Mouse (Mus musculus) CH12.LX (cell line): Measurements from ENCODE around the gene Slc22a14. TPM values are rescaled to one million over a fixed set of nuclear protein-coding genes. Genes with fewer than 3 reads are reported as not detected.
A peak's percentile ranks its signal among the peaks of the same experiment; 100 is the strongest.

Experiments used
- DNase-seq: peaks from one replicate; pipeline ENCODE4 v3.0.0-alpha.2; 2013; ENCODE audit errors: extremely low read depth
- H3K27ac ChIP-seq: 2 replicates; pipeline ENCODE4 v1.5.1; 2012; ENCODE audit warnings: low read depth, mild to moderate bottlenecking, control low read depth, moderate library complexity; ENCODE audit not compliant: insufficient read depth
- H3K27me3 ChIP-seq: replicated peaks from 2 replicates; pipeline ENCODE3; 2012; ENCODE audit warnings: inconsistent platforms
- H3K36me3 ChIP-seq, 2 experiments: replicated peaks in 1 of 2; 2 replicates each; pipeline versions ENCODE3 to v1.6.1; 2012; ENCODE audit warnings: inconsistent platforms in 1 of 2, low read length in 1 of 2, mild to moderate bottlenecking in 1 of 2, mixed read lengths in 1 of 2, moderate library complexity in 1 of 2; ENCODE audit not compliant: control insufficient read depth in 1 of 2, insufficient read depth in 1 of 2
- H3K4me1 ChIP-seq, 2 experiments: 2 replicates each; pipeline ENCODE4 v1.6.1; 2012; ENCODE audit warnings: inconsistent platforms in 1 of 2, moderate library complexity in 1 of 2; ENCODE audit not compliant: insufficient read depth in 2 of 2, control insufficient read depth in 1 of 2
- H3K4me2 ChIP-seq: 2 replicates; pipeline ENCODE4 v1.6.1; 2012; ENCODE audit warnings: low read depth, mild to moderate bottlenecking, control low read depth; ENCODE audit not compliant: poor library complexity, insufficient read depth, severe bottlenecking
- H3K4me3 ChIP-seq, 3 experiments: fragments of 150-350 bp in 1 of 3; sonication (generic) in 1 of 3; replicated peaks in 1 of 3; 2 replicates each; pipeline versions ENCODE3 to v1.5.1; 2011 to 2012; ENCODE audit warnings: low read depth in 2 of 3, low read length in 2 of 3, mild to moderate bottlenecking in 2 of 3, moderate library complexity in 2 of 3, control low read depth in 1 of 3, improper control_type of control experiment in 1 of 3, inconsistent platforms in 1 of 3, mixed read lengths in 1 of 3; ENCODE audit not compliant: poor library complexity in 1 of 3
- H3K79me2 ChIP-seq: replicated peaks from 2 replicates; pipeline ENCODE4 v1.6.1; 2012; ENCODE audit warnings: mild to moderate bottlenecking, moderate library complexity; ENCODE audit not compliant: control insufficient read depth, poor library complexity, insufficient read depth, severe bottlenecking; ENCODE audit errors: extremely low read depth
- H3K9ac ChIP-seq: 2 replicates; pipeline ENCODE4 v1.6.1; 2012; ENCODE audit warnings: low read depth, mild to moderate bottlenecking, control low read depth, moderate library complexity; ENCODE audit not compliant: insufficient read depth
- H3K9me3 ChIP-seq: replicated peaks from 2 replicates; pipeline ENCODE3; 2012; ENCODE audit warnings: low read length, inconsistent platforms, mixed read lengths
- BHLHE40 ChIP-seq: IDR thresholded peaks from 2 replicates; pipeline ENCODE4 v1.6.1; 2011; ENCODE audit warnings: mild to moderate bottlenecking, low read depth, low read length, improper control_type of control experiment
- CHD1 ChIP-seq: IDR thresholded peaks from 2 replicates; pipeline ENCODE4 v1.6.1; 2012; ENCODE audit warnings: low read depth, low read length, improper control_type of control experiment, inconsistent platforms
- CHD2 ChIP-seq: IDR thresholded peaks from 2 replicates; pipeline ENCODE4 v1.6.1; 2011; ENCODE audit warnings: low read length, improper control_type of control experiment
- ELF1 ChIP-seq: IDR thresholded peaks from 2 replicates; pipeline ENCODE4 v1.6.1; 2014; ENCODE audit warnings: low read depth, mild to moderate bottlenecking, inconsistent platforms, low read length, improper control_type of control experiment
- EP300 ChIP-seq: IDR thresholded peaks from 2 replicates; pipeline ENCODE4 v1.6.1; 2011; ENCODE audit warnings: low read length, improper control_type of control experiment
- ETS1 ChIP-seq: conservative IDR thresholded peaks from 2 replicates; pipeline ENCODE4 v1.6.1; 2012; ENCODE audit warnings: low read depth, mild to moderate bottlenecking, inconsistent platforms, low read length, improper control_type of control experiment, moderate library complexity
- IRF4 ChIP-seq: IDR thresholded peaks from 2 replicates; pipeline ENCODE4 v1.6.1; 2014; ENCODE audit warnings: low read depth, mild to moderate bottlenecking, inconsistent platforms, low read length, improper control_type of control experiment
- JUND ChIP-seq: conservative IDR thresholded peaks from 2 replicates; pipeline ENCODE4 v1.6.1; 2011; ENCODE audit warnings: low read depth, low read length, improper control_type of control experiment
- KAT2A ChIP-seq: IDR thresholded peaks from 2 replicates; pipeline ENCODE4 v1.6.1; 2012; ENCODE audit warnings: low read length, improper control_type of control experiment, inconsistent platforms; ENCODE audit not compliant: insufficient replicate concordance
- MAX ChIP-seq: IDR thresholded peaks from 2 replicates; pipeline ENCODE4 v1.6.1; 2011; ENCODE audit warnings: low read length, improper control_type of control experiment
- MAZ ChIP-seq: IDR thresholded peaks from 2 replicates; pipeline ENCODE4 v1.6.1; 2012; ENCODE audit warnings: low read depth, mild to moderate bottlenecking, inconsistent platforms, low read length, improper control_type of control experiment, moderate library complexity
- MEF2A ChIP-seq: IDR thresholded peaks from 2 replicates; pipeline ENCODE4 v1.6.1; 2014; ENCODE audit warnings: low read depth, mild to moderate bottlenecking, inconsistent platforms, low read length, improper control_type of control experiment, borderline replicate concordance
- MXI1 ChIP-seq: IDR thresholded peaks from 2 replicates; pipeline ENCODE4 v1.6.1; 2011; ENCODE audit warnings: mild to moderate bottlenecking, low read depth, low read length, improper control_type of control experiment
- MYC ChIP-seq: IDR thresholded peaks from 2 replicates; pipeline ENCODE4 v1.6.1; 2011; ENCODE audit warnings: low read depth, mild to moderate bottlenecking, improper control_type of control experiment, low read length
- NELFE ChIP-seq: IDR thresholded peaks from 2 replicates; pipeline ENCODE4 v1.6.1; 2011; ENCODE audit warnings: low read depth, low read length, improper control_type of control experiment
- POLR2A ChIP-seq: IDR thresholded peaks from 2 replicates; pipeline ENCODE4 v1.6.1; 2011; ENCODE audit warnings: low read depth, mild to moderate bottlenecking, improper control_type of control experiment, low read length
- POLR2AphosphoS2 ChIP-seq: IDR thresholded peaks from 2 replicates; pipeline ENCODE4 v1.6.1; 2011; ENCODE audit warnings: low read depth, low read length, improper control_type of control experiment
- RAD21 ChIP-seq: IDR thresholded peaks from 2 replicates; pipeline ENCODE4 v1.6.1; 2011; ENCODE audit warnings: low read depth, mild to moderate bottlenecking, low read length, improper control_type of control experiment, moderate library complexity
- SIN3A ChIP-seq: IDR thresholded peaks from 2 replicates; pipeline ENCODE4 v1.6.1; 2012; ENCODE audit warnings: low read length, improper control_type of control experiment, inconsistent platforms
- TBP ChIP-seq: conservative IDR thresholded peaks from 2 replicates; pipeline ENCODE4 v1.6.1; 2011; ENCODE audit warnings: low read depth, low read length, improper control_type of control experiment
- TCF12 ChIP-seq: IDR thresholded peaks from 2 replicates; pipeline ENCODE4 v1.6.1; 2014; ENCODE audit warnings: low read depth, mild to moderate bottlenecking, inconsistent platforms, low read length, improper control_type of control experiment
- UBTF ChIP-seq: IDR thresholded peaks from 2 replicates; pipeline ENCODE4 v1.6.1; 2012; ENCODE audit warnings: low read depth, mild to moderate bottlenecking, inconsistent platforms, low read length, improper control_type of control experiment, moderate library complexity
- ZC3H11A ChIP-seq: IDR thresholded peaks from 2 replicates; pipeline ENCODE4 v1.6.1; 2012; ENCODE audit warnings: low read depth, mild to moderate bottlenecking, inconsistent platforms, low read length, improper control_type of control experiment
- ZKSCAN1 ChIP-seq: IDR thresholded peaks from 2 replicates; pipeline ENCODE4 v1.6.1; 2012; ENCODE audit warnings: low read depth, inconsistent platforms, low read length, improper control_type of control experiment, borderline replicate concordance
- ZMIZ1 ChIP-seq: IDR thresholded peaks from 2 replicates; pipeline ENCODE4 v1.6.1; 2012; ENCODE audit warnings: low read depth, mild to moderate bottlenecking, inconsistent platforms, low read length, improper control_type of control experiment
- ZNF384 ChIP-seq: IDR thresholded peaks from 2 replicates; pipeline ENCODE4 v1.6.1; 2012; ENCODE audit warnings: low read depth, low read length, improper control_type of control experiment, inconsistent platforms
- dilution Hi-C: fragments of 300-500 bp; cut with MboI; formaldehyde crosslinking; loops from 2 replicates; pipeline ENCODE4 v1.14.3; 2020; ENCODE audit warnings: low sequenced_read_pairs; ENCODE audit not compliant: extremely low pct_unique_long_range_greater_than_20kb, extremely low pct_ligation_motif_present
- in situ Hi-C: fragments of 300-500 bp; cut with MboI; formaldehyde crosslinking; loops from 3 replicates; pipeline ENCODE4 v1.14.3; 2019; ENCODE audit warnings: low sequenced_read_pairs, low pct_ligation_motif_present, low pct_unique_long_range_greater_than_20kb, mixed read lengths
- polyA plus RNA-seq: library from polyadenylated mRNA; unstranded; fragments of >175 nt; gene quantifications from 2 replicates; pipeline ENCODE4 v1.2.1, GENCODE M21; 2012; ENCODE audit warnings: low read depth; ENCODE audit not compliant: insufficient read length
- total RNA-seq, 2 experiments: library from RNA; depleted of rRNA; stranded (reverse); fragments of 300-350 nt in 1 of 2; fragments of >200 nt in 1 of 2; gene quantifications; 2 replicates each; pipeline ENCODE4 v1.2.3; 2012 to 2014

The Slc22a14 gene
- total and polyA plus RNA-seq, 3 experiments, result not detected

- TF ChIP-seq MAZ, result peak; percentile 67
- 0 out of 2 replicates have a peak, but pooled peaks have one; percentile 41 for TF ChIP-seq TBP
- no peak for TF ChIP-seq UBTF
- no peak for TF ChIP-seq ZC3H11A
- peak; percentile 61; the same call in 1 of the 2 replicates for TF ChIP-seq NELFE
- TF ChIP-seq ETS1, result 0 out of 2 replicates have a peak, but pooled peaks have one; percentile 16
- TF ChIP-seq POLR2AphosphoS2, result no peak
- no peak for TF ChIP-seq BHLHE40
- TF ChIP-seq, all 38 proteins: peak for 14
Observed at GRCm38 (mm10) chr9:119340909-119341816, 24.2 kb downstream of the Slc22a14 start, which contains the start of gene Myd88 (continued).

DNA sequence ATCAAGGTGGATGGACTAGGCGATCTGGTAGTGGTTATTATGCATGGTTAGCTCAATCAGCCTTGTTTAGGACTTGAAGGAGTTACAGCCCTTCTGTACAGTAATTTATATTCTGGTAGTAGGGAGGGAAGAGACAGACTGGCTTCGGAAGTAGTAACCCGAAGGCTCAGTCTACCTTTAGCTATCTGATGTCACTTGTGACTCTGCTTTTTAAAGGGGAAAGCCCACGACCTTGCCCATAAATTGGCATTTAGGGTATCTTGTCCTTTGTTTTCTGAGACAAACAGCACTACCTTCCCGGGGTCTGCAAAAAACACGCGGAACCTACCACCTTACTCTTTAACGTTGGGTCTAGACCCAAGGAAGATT, 25.2 kb downstream of the Slc22a14 start:
- no peak for DNase-seq
- dilution Hi-C loops (no loop called here), in situ Hi-C loops (no loop called here)
- H3K27ac ChIP-seq, result peak overlapping the region; percentile 76
- H3K4me1 ChIP-seq, result peaks cover 6 to 36% of the 10 kb centered on the region in 2 experiments
- peaks cover 34 to 58% of the 10 kb centered on the region in 2 experiments for H3K36me3 ChIP-seq
- H3K4me3 ChIP-seq, result peak overlapping the region; percentile 75 to 94 (median 83)
- no peaks in the 10 kb centered on the region for H3K9me3 ChIP-seq
- peaks cover 5% of the 10 kb centered on the region; the same call in 1 of the 2 replicates for H3K79me2 ChIP-seq
- H3K27me3 ChIP-seq, result no peaks in the 10 kb centered on the region
- TF ChIP-seq IRF4, result no peak
- H3K4me2 ChIP-seq, result peak overlapping the region; percentile 55
- peak overlapping the region; percentile 87 for H3K9ac ChIP-seq

DNA sequence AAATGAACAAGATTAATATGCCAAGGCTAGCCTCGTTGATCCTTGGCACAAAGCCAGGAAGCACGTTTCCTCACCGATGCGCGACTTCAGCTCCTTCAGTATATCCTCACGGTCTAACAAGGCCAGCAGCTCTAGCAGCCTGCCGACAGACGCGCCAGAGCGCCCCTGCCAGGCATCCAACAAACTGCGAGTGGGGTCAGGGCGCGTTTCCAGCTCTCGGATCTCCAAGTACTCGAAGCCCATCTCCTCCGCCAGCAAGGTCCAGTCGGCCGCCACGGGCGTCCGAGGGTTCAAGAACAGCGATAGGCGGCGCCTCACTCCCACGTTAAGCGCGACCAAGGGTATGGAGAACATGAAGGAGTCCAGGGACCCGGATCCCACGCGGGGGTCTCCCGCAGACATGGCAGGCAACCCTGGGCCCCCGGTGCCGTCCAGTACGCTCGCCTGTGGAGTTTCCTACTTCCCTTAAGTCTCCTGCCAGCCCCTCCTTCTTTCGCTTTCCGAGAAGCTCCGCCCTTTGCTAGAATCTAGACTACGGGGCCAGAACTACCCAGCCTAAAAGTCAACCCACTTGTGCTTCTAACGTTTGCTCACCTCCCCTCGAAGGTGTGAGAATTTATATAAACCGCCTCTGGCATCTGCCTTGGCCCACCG, 25.7 kb downstream of the Slc22a14 start, which contains the start of gene Acaa1a:
Acaa1a (plus strand) TSS at position 119 of the 654 bp plus-strand sequence.
- Histone ChIP-seq H3K4me1 (peaks cover 6 to 37% of the 10 kb centered on the region in 2 experiments), H3K79me2 (peaks cover 5% of the 10 kb centered on the region; the same call in 1 of the 2 replicates), H3K27ac (peak within 1 kb of the TSS; percentile 76), H3K4me3 (peak within 1 kb of the TSS; percentile 75 to 94 (median 83)), H3K4me2 (peak within 1 kb of the TSS; percentile 80), H3K36me3 (peaks cover 30 to 55% of the 10 kb centered on the region in 2 experiments), H3K9me3 (no peaks in the 10 kb centered on the region), H3K9ac (peak within 1 kb of the TSS; percentile 87), H3K27me3 (no peaks in the 10 kb centered on the region)
- in situ Hi-C loops, result no loop called here
- DNase-seq, result peak; percentile 85
- dilution Hi-C loops, result no loop called here
- peak; percentile 27 for TF ChIP-seq BHLHE40
- peak; percentile 67 for TF ChIP-seq MAX
- 0 out of 2 replicates have a peak, but pooled peaks have one; percentile 5 for TF ChIP-seq MEF2A
- TF ChIP-seq CHD2, result no peak
- no peak for TF ChIP-seq JUND
- peak; percentile 16; the same call in 1 of the 2 replicates for TF ChIP-seq ETS1
- no peak for TF ChIP-seq KAT2A
- no peak for TF ChIP-seq ZNF384
- no peak for TF ChIP-seq RAD21
- TF ChIP-seq ZMIZ1, result peak; percentile 82
- 0 out of 2 replicates have a peak, but pooled peaks have one; percentile 17 for TF ChIP-seq MYC
- TF ChIP-seq UBTF, result no peak
- TF ChIP-seq MXI1, result peak; percentile 84
- peak; percentile 74; the same call in 1 of the 2 replicates for TF ChIP-seq NELFE
- TF ChIP-seq SIN3A, result peak; percentile 69; the same call in 1 of the 2 replicates
- no peak for TF ChIP-seq ZKSCAN1
- TF ChIP-seq TCF12, result peak; percentile 64; the same call in 1 of the 2 replicates
- no peak for TF ChIP-seq EP300
- TF ChIP-seq ELF1, result peak; percentile 51
- TF ChIP-seq POLR2A, result peak; percentile 83
- TF ChIP-seq CHD1, result no peak
- TF ChIP-seq POLR2AphosphoS2, result peak; percentile 56; the same call in 1 of the 2 replicates
- peak; percentile 83; the same call in 1 of the 2 replicates for TF ChIP-seq TBP
